Mouse (Mus musculus) small intestine, adult 2 months (tissue): ENCODE measurements around the gene Wfdc6a.

Experiments
- CTCF ChIP-seq: fragments of 200-500 bp; IDR thresholded peaks from 2 replicates; pipeline ENCODE4 v1.5.1; 2012; ENCODE audit warnings: low read depth, mild to moderate bottlenecking, control low read depth, inconsistent platforms, low read length, moderate library complexity, mixed read lengths; ENCODE audit not compliant: insufficient replicate concordance, insufficient read length; ENCODE audit errors: extremely low read depth
- POLR2A ChIP-seq: fragments of 200-500 bp; IDR thresholded peaks from 2 replicates; pipeline ENCODE4 v1.6.1; 2012; ENCODE audit warnings: low read depth, mild to moderate bottlenecking, control low read depth, inconsistent platforms, low read length, moderate library complexity

DNA sequence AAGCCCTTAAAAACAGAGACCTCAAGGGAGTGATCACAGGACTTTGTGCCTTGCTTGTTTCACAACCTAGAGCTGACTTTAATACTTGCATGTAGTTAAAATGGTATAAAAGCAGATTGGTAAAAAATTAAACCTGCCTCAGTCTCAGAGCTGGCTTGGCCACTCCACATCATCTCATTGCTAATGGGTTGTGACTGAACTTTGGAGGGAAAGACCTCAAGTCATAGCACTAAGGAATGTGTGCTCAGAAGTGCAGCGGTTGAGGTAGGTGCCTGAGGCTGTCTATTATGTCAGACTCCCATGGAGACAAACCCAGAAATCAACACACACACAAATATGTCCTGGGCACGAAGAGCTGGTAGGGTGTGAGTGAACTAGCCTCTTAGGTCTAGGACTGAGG, 41.5 kb downstream of the Wfdc6a start:
- TF ChIP-seq POLR2A (no peak), CTCF (no peak)
